Mouse (Mus musculus): ENCODE results near the gene Npnt.

DNA sequence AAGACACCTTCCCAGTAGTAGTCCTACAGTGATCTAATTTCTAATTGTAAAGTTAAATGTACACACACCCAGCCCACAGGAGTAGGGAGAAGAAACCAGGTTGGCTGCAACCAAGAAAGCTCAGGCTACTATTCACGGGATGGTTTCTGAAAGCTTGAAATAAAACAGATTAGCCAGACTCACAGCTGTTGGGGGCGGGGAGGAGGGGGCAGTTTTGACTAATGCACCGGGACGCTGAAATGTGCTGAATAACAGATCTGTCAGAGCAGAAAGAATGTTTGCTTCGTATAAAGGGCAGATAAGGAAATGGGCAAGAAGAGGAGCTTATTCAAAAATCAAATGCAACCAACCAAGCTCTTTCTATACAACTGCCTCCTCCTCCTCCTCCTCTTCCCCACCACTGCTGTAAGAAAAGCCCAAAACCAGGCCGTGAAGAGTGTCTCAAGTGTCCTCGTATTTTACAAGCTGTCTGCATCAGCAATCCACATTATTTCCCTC lies 1.7 kb downstream of the Npnt start:
- no peak for TF ChIP-seq CTCF (IDR thresholded peaks at IDR 0.05; ENCODE audit: low read depth, low read length)
- TF ChIP-seq POLR2A (IDR thresholded peaks at IDR 0.05; ENCODE audit: insufficient read depth, low read length), result no peak
- TF ChIP-seq EP300 (IDR thresholded peaks at IDR 0.05; ENCODE audit: insufficient read depth, low read depth, low read length), result no peak
